Mouse (Mus musculus): Measurements from ENCODE around the gene Pde6d.
"Not testable (repeated sequence)": the region's sequence is repeated elsewhere in the genome, so short reads cannot be mapped to it uniquely, and the experiment has no call there.

GRCm38 (mm10) chr1:86539583-86539982, 42.8 kb downstream of the Pde6d start:
- not testable (repeated sequence) for TF ChIP-seq CTCF (conservative IDR thresholded peaks at IDR 0.05; ENCODE audit: insufficient read depth, insufficient read length, low read depth, low read length); POLR2A (IDR thresholded peaks at IDR 0.05; ENCODE audit: low read depth, low read length)

Measured in kidney, adult 2 months (tissue).